29 mouse cellular contexts compared by ENCODE assay signal in genomic region chr11:110451590-110451989, GRCm38 (mm10). TPM values are rescaled to one million over a fixed set of nuclear protein-coding genes. Genes with fewer than 3 reads are reported as not detected.
DNase-seq lines count a peak whose midpoint lies in the region; ATAC-seq and TF ChIP-seq lines count a peak whose summit lies in the region.
"Had no signal": no experiment of that assay in that cellular context is flagged by ENCODE, and none has a peak within 500 bp of the region (broad histone marks: within the 10 kb centered on the region; RNA-seq: fewer than 3 reads in every experiment).

No protein-coding gene starts in this region.

- H3K27me3 ChIP-seq in heart, adult 2 months (ENCODE audit: control insufficient read depth, insufficient read depth, low read length): no peaks in the 10 kb centered on the region
- no peaks in the 10 kb centered on the region for H3K27me3 ChIP-seq in liver, embryonic 13.5 days
- H3K27me3 ChIP-seq in intestine, embryonic 15.5 days (replicated peaks): no peaks in the 10 kb centered on the region
- H3K27me3 ChIP-seq in liver, embryonic 16.5 days (ENCODE audit: control insufficient read depth, insufficient read depth, low read depth, low read length): no peaks in the 10 kb centered on the region
- H3K27me3 ChIP-seq: embryonic facial prominence, embryonic 13.5 days; forebrain, embryonic 15.5 days had no signal

- TF ChIP-seq CTCF in heart, adult 2 months (IDR thresholded peaks at IDR 0.05): no peak

- intact Hi-C loops in heart, adult 2 months (cut with DNase I): no loop called here

- 0 out of 2 replicates have a peak, but pooled peaks cover 1% of the 10 kb centered on the region for H3K79me2 ChIP-seq in heart, adult 2 months (replicated peaks; ENCODE audit: control insufficient read depth, insufficient read depth, low read length)

- 84% methylated on average over 7 of the region's 7 CpGs for WGBS in heart, adult 2 months
- WGBS in liver, embryonic 13.5 days (ENCODE audit: insufficient replicate concordance): 55% methylated on average over 7 of the region's 7 CpGs
- WGBS in intestine, embryonic 15.5 days: 57% methylated on average over 7 of the region's 7 CpGs
- WGBS in liver, embryonic 16.5 days (ENCODE audit: insufficient replicate concordance): 50% methylated on average over 7 of the region's 7 CpGs

- no peaks in the 10 kb centered on the region for H3K36me3 ChIP-seq in heart, adult 2 months (ENCODE audit: control insufficient read depth, insufficient read depth, low read length)
- H3K36me3 ChIP-seq in liver, embryonic 13.5 days: no peaks in the 10 kb centered on the region
- no peaks in the 10 kb centered on the region for H3K36me3 ChIP-seq in intestine, embryonic 15.5 days
- no peaks in the 10 kb centered on the region for H3K36me3 ChIP-seq in liver, embryonic 16.5 days (ENCODE audit: control insufficient read depth, insufficient read depth)
- H3K36me3 ChIP-seq: embryonic facial prominence, embryonic 13.5 days; forebrain, embryonic 12.5 days; forebrain, embryonic 15.5 days; heart, embryonic 10.5 days; heart, embryonic 13.5 days had no signal

- TF ChIP-seq POLR2A in heart, adult 2 months (IDR thresholded peaks at IDR 0.05; ENCODE audit: insufficient read depth, low read depth, low read length): no peak

- no peak overlapping the region for H3K9ac ChIP-seq in heart, adult 2 months (ENCODE audit: low read depth, low read length)
- H3K9ac ChIP-seq in liver, embryonic 13.5 days: no peak overlapping the region
- no peak overlapping the region for H3K9ac ChIP-seq in intestine, embryonic 15.5 days
- H3K9ac ChIP-seq in liver, embryonic 16.5 days (ENCODE audit: low read depth, low read length): no peak overlapping the region
- H3K9ac ChIP-seq: embryonic facial prominence, embryonic 13.5 days; forebrain, embryonic 12.5 days; forebrain, embryonic 15.5 days; heart, embryonic 13.5 days; hindbrain, embryonic 14.5 days had no signal

- H3K27ac ChIP-seq in heart, adult 2 months: no peak overlapping the region
- H3K27ac ChIP-seq in liver, embryonic 13.5 days: no peak overlapping the region
- no peak overlapping the region for H3K27ac ChIP-seq in intestine, embryonic 15.5 days
- H3K27ac ChIP-seq in liver, embryonic 16.5 days (ENCODE audit: low read length): peak overlapping the region; percentile 61
- H3K27ac ChIP-seq: embryonic facial prominence, embryonic 10.5 days; embryonic facial prominence, embryonic 13.5 days; forebrain, embryonic 12.5 days; forebrain, embryonic 15.5 days; gastrocnemius, adult 2 months; heart, embryonic 10.5 days; heart, embryonic 13.5 days; hindbrain, embryonic 14.5 days had no signal

- no peak overlapping the region for H3K4me3 ChIP-seq in heart, adult 2 months
- no peak overlapping the region for H3K4me3 ChIP-seq in liver, embryonic 13.5 days (replicated peaks)
- no peak overlapping the region for H3K4me3 ChIP-seq in intestine, embryonic 15.5 days (replicated peaks)
- H3K4me3 ChIP-seq in liver, embryonic 16.5 days (ENCODE audit: low read depth, low read length): no peak overlapping the region
- H3K4me3 ChIP-seq: embryonic facial prominence, embryonic 10.5 days; embryonic facial prominence, embryonic 13.5 days; erythroblast, embryonic 14.5 days; forebrain, embryonic 12.5 days; forebrain, embryonic 15.5 days; gastrocnemius, adult 2 months; heart, embryonic 10.5 days; heart, embryonic 13.5 days had no signal

- DNase-seq in heart, adult 11 months: peak; percentile 67
- DNase-seq in heart, adult 2 months: no peak
- DNase-seq in liver, embryonic 13.5 days: no peak
- no peak for DNase-seq in liver
- no peak for DNase-seq in spleen, adult 12 weeks (ENCODE audit: low spot score)
- DNase-seq in frontal cortex, postnatal 14 days (ENCODE audit: low spot score in 2 of 2): no peak
- DNase-seq: adrenal gland, adult 8-10 months; adrenal gland, postnatal 25 days; cerebellum, adult 11-12 months; cerebellum, adult 8-10 months; cerebellum, postnatal 10 days; cerebellum, postnatal 36 days; embryo, embryonic 11 days; gastrocnemius, adult 2 months; gastrocnemius, postnatal 14 days; heart, adult 18-20 months; heart, postnatal 14 days; heart, postnatal 4 days had no signal

- H3K4me2 ChIP-seq in liver, embryonic 13.5 days: no peak overlapping the region
- no peak overlapping the region for H3K4me2 ChIP-seq in intestine, embryonic 15.5 days (replicated peaks)
- no peak overlapping the region for H3K4me2 ChIP-seq in liver, embryonic 16.5 days (ENCODE audit: low read depth, low read length)
- H3K4me2 ChIP-seq: embryonic facial prominence, embryonic 13.5 days; forebrain, embryonic 12.5 days; forebrain, embryonic 15.5 days; heart, embryonic 13.5 days; hindbrain, embryonic 14.5 days had no signal

- no peak for TF ChIP-seq EP300 in heart, adult 2 months (IDR thresholded peaks at IDR 0.05; ENCODE audit: insufficient read depth, low read depth, low read length)

- 0 out of 2 replicates have a peak, but pooled peaks have one; percentile 13 for ATAC-seq in liver, embryonic 13.5 days (ENCODE audit: low read depth)
- ATAC-seq in intestine, embryonic 15.5 days: peak; percentile 48
- peak; percentile 64 for ATAC-seq in liver, embryonic 16.5 days (ENCODE audit: low read depth)
- ATAC-seq: activated CD4-positive, CD25-positive, alpha-beta regulatory T cell, adult 4 months; forebrain, embryonic 15.5 days had no signal

- no peaks in the 10 kb centered on the region for H3K9me3 ChIP-seq in liver, embryonic 13.5 days (replicated peaks)
- H3K9me3 ChIP-seq in intestine, embryonic 15.5 days: no peaks in the 10 kb centered on the region
- H3K9me3 ChIP-seq in liver, embryonic 16.5 days (replicated peaks; ENCODE audit: control insufficient read depth, low read length): no peaks in the 10 kb centered on the region
- H3K9me3 ChIP-seq: embryonic facial prominence, embryonic 10.5 days; embryonic facial prominence, embryonic 13.5 days; forebrain, embryonic 12.5 days; forebrain, embryonic 15.5 days; heart, embryonic 10.5 days; heart, embryonic 13.5 days had no signal

- H3K4me1 ChIP-seq in heart, adult 2 months (ENCODE audit: control insufficient read depth, insufficient read depth, low read length): peaks cover 14% of the 10 kb centered on the region
- peaks cover 56% of the 10 kb centered on the region for H3K4me1 ChIP-seq in liver, embryonic 13.5 days (replicated peaks)
- peaks cover 39% of the 10 kb centered on the region for H3K4me1 ChIP-seq in intestine, embryonic 15.5 days (replicated peaks)
- peaks cover 28% of the 10 kb centered on the region for H3K4me1 ChIP-seq in liver, embryonic 16.5 days (ENCODE audit: control insufficient read depth, low read depth, low read length)

RNA-seq across cellular contexts. Expression of gene Map2k6, which starts 52.7 kb away (rescaled TPM):
- 1 to 10 TPM; 3.8 TPM for total RNA-seq in heart, adult 2 months (2021)
- polyA plus RNA-seq in heart, adult 2 months (2012; rRNA removed): 4.1 and 5.5 TPM in 2 replicates
- 4.4 and 6.5 TPM in 2 replicates for polyA plus RNA-seq in liver, embryonic 13.5 days (2015; fragmentation: Nextera tagmentation; extraction: Ambion mirVana)
- polyA plus RNA-seq in intestine, embryonic 15.5 days (2015; fragmentation: Nextera tagmentation; extraction: Ambion mirVana): 17.8 and 18.9 TPM in 2 replicates
- polyA plus RNA-seq in liver, embryonic 16.5 days (2015; fragmentation: Nextera tagmentation; extraction: Ambion mirVana): 4.8 and 5.5 TPM in 2 replicates
- polyA plus RNA-seq: erythroblast, embryonic 14.5 days had no signal

Comparison
In these comparisons a context has a peak if more than half of its experiments do, and no peak if none do; other contexts are left out.
1. ATAC-seq: peak in every context shown above with its lines; median percentile 64 in liver, embryonic 16.5 days; 48 in intestine, embryonic 15.5 days; 13 in liver, embryonic 13.5 days.